Mouse (Mus musculus) hindbrain, embryonic 14.5 days (tissue): ENCODE results near the gene Clybl. TPM values are rescaled to one million over a fixed set of nuclear protein-coding genes. Genes with fewer than 3 reads are reported as not detected.

ENCODE experiments used
- ATAC-seq: fragments of 200-750 bp; cut with Nextera tagmentation; 2 replicates; pipeline ENCODE4 v1.8.0; 2017; ENCODE audit warnings: moderate number of reproducible peaks, mild to moderate bottlenecking, moderate TSS enrichment, moderate library complexity; ENCODE audit not compliant: low FRiP score
- DNase-seq: peaks from one replicate; pipeline ENCODE4 v3.0.0-alpha.2; 2015; ENCODE audit warnings: low spot score
- H3K27ac ChIP-seq: fragments of 300-500 bp; sonication (generic); 2 replicates; pipeline ENCODE4 v1.5.1; 2014; ENCODE audit warnings: mild to moderate bottlenecking, moderate library complexity
- H3K27me3 ChIP-seq: fragments of 300-500 bp; sonication (generic); 2 replicates; pipeline ENCODE4 v1.6.1; 2014; ENCODE audit warnings: mild to moderate bottlenecking, low read length, mixed read lengths; ENCODE audit not compliant: control insufficient read depth, insufficient read depth
- H3K36me3 ChIP-seq: fragments of 300-500 bp; sonication (generic); replicated peaks from 2 replicates; pipeline ENCODE4 v1.6.1; 2014; ENCODE audit not compliant: control insufficient read depth, insufficient read depth
- H3K4me1 ChIP-seq: fragments of 300-500 bp; sonication (generic); replicated peaks from 2 replicates; pipeline ENCODE4 v1.6.1; 2014; ENCODE audit warnings: antibody characterized with exemption, low read length, mixed read lengths; ENCODE audit not compliant: control insufficient read depth, insufficient read depth
- H3K4me2 ChIP-seq: fragments of 300-500 bp; sonication (generic); replicated peaks from 2 replicates; pipeline ENCODE4 v1.6.1; 2014; ENCODE audit warnings: mild to moderate bottlenecking, moderate library complexity
- H3K4me3 ChIP-seq: fragments of 300-500 bp; sonication (generic); replicated peaks from 2 replicates; pipeline ENCODE4 v1.5.1; 2014; ENCODE audit warnings: mild to moderate bottlenecking, low read length
- H3K9ac ChIP-seq: fragments of 300-500 bp; sonication (generic); 2 replicates; pipeline ENCODE4 v1.6.1; 2014
- H3K9me3 ChIP-seq: fragments of 300-500 bp; sonication (generic); 2 replicates; pipeline ENCODE4 v1.6.1; 2016; ENCODE audit warnings: low read length; ENCODE audit not compliant: control insufficient read depth
- WGBS: fragments of 180-500 bp; shearing (Covaris S2); extraction: QIAGEN DNeasy Blood & Tissue Kit; methylation state at CpG from one replicate; pipeline ENCODE4 v1.1.7; 2014; 5-methylcytosine and 5-hydroxymethylcytosine counted together
- polyA plus RNA-seq: library from polyadenylated mRNA; unstranded; fragments of >200 nt; fragmentation: Nextera tagmentation; extraction: Ambion mirVana; gene quantifications from 2 replicates; pipeline ENCODE4 v1.2.1, GENCODE M21; 2014

The Clybl gene
- polyA plus RNA-seq, 1 experiment from 2014 or later, result 16.3 TPM

DNA sequence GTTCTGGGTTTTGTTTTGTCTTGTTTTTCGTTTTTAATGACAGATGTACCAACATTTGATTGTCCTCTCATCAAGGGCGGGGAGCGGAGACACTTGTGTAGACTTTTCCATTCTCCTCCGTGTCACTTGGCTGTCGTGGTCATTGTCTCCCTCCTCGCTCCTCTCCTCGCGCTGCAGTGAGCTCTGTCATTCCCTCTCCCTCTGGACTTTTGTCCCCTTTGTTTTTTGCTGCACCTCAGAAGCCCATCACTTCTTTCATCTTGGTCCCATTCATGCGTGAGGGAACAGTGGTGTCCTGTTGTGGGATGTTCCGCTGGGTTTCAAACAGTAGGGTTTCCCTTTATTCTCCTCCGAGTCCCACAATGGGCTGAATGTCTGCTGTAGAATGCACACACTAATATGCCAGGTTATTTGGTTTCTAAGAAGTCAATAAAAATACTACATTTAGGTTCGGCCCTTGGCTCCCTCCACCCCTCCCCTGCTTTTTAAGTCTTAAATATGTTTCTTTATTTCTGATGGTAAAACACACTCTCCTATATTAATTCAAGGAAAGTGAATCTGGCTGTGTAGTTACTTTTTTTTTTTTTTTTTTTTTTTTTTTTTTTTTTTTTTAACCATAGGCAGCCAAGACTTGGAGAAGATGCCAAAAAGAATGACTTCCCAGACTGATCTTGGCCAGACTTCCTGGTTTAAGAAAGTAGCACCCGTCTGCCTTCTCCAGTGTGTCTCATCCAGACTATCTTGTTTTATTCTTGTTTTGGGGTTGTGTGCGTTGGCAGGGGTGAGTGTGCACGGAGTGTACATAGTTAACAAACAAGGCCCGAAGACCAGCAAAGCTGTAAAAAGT lies 98.2 kb downstream of the Clybl start:
- Histone ChIP-seq H3K36me3 (no peaks in the 10 kb centered on the region), H3K4me1 (peaks cover 7% of the 10 kb centered on the region; the same call in 1 of the 2 replicates), H3K4me3 (no peak overlapping the region), H3K9me3 (no peaks in the 10 kb centered on the region), H3K9ac (no peak overlapping the region), H3K27ac (peak overlapping the region; percentile 38), H3K27me3 (peaks cover 70% of the 10 kb centered on the region), H3K4me2 (peak overlapping the region; percentile 25; the same call in 1 of the 2 replicates)
- WGBS, result 17% methylated on average over 16 of the region's 16 CpGs
- DNase-seq (no peak), ATAC-seq (no peak)

GRCm38 (mm10) chr14:122280309-122281071 lies 99.0 kb downstream of the Clybl start:
- Histone ChIP-seq H3K4me1 (peaks cover 7% of the 10 kb centered on the region; the same call in 1 of the 2 replicates), H3K4me3 (no peak overlapping the region), H3K4me2 (peak overlapping the region; percentile 25), H3K27ac (peak overlapping the region; percentile 38), H3K27me3 (peaks cover 69% of the 10 kb centered on the region), H3K36me3 (no peaks in the 10 kb centered on the region), H3K9ac (no peak overlapping the region), H3K9me3 (no peaks in the 10 kb centered on the region)
- no peak for DNase-seq
- no peak for ATAC-seq
- WGBS, result 8% methylated on average over 21 of the region's 21 CpGs

DNA sequence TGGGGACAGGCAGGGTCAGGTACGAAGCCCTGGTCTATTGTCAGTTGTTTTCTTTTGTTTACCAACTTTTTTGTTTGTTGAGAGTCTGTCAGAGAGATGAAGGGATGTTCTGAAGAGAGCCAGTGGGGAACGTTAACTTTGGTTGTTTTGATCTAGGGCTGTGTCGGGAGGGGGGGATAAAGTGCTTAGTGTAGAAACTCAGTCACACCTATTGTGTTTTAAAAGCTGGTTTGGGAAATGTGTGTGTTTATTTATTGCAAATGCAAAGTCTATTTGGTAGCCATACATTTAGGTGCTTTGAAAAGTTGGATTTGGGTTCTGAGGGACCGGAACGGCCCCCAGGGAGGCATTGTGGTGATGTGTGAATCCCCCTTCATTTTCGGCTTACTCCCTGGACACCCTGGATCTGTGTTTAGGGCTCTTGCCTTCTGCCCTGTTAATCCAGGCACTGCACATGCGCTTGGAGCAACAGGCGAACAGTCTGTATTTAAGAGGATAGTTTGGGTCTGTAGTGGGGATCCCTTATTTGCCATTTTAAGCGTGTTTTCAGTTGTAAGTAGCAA lies 99.6 kb downstream of the Clybl start:
- WGBS, result 16% methylated on average over 9 of the region's 9 CpGs
- Histone ChIP-seq H3K4me2 (peak overlapping the region; percentile 25), H3K4me3 (no peak overlapping the region), H3K4me1 (peaks cover 7% of the 10 kb centered on the region; the same call in 1 of the 2 replicates), H3K27ac (peak overlapping the region; percentile 38; the same call in 1 of the 2 replicates), H3K9me3 (no peaks in the 10 kb centered on the region), H3K36me3 (no peaks in the 10 kb centered on the region), H3K9ac (no peak overlapping the region), H3K27me3 (peaks cover 69% of the 10 kb centered on the region)
- DNase-seq, result no peak
- ATAC-seq, result no peak

DNA sequence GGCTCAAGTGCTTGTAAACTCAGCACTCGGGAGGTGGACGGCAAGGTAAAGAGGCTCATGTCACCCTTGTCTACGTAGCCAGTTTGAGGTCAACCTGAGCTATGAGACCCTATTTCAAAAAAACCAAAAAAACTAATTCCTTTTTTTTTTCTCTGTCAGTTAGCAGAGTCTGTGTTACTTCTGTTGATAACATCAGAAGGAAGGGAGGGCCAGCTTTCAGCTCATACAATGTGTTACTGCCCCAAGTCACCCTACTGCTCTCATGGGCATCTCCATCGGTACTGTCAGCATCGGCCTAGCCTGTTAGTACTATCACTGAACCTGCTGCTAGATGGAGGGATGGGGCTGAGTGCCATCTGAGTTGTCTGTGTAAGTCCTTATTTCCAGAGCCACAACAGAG lies 102.5 kb downstream of the Clybl start:
- ATAC-seq, result no peak
- Histone ChIP-seq H3K36me3 (no peaks in the 10 kb centered on the region), H3K9me3 (no peaks in the 10 kb centered on the region), H3K27me3 (peaks cover 58% of the 10 kb centered on the region), H3K4me3 (no peak overlapping the region), H3K4me2 (no peak overlapping the region), H3K27ac (no peak overlapping the region), H3K4me1 (peaks cover 7% of the 10 kb centered on the region; the same call in 1 of the 2 replicates), H3K9ac (no peak overlapping the region)
- no peak for DNase-seq
- 96% methylated on average over 5 of the region's 5 CpGs for WGBS

- H3K4me1 ChIP-seq, result no peaks in the 10 kb centered on the region
- no peak overlapping the region for H3K27ac ChIP-seq
- H3K27me3 ChIP-seq, result 0 out of 2 replicates have a peak, but pooled peaks cover 3% of the 10 kb centered on the region
- no peak overlapping the region for H3K9ac ChIP-seq
- H3K4me3 ChIP-seq, result no peak overlapping the region
- no peak for DNase-seq
- WGBS, result 45% methylated on average over 4 of the region's 4 CpGs
- no peak for ATAC-seq
- H3K9me3 ChIP-seq, result no peaks in the 10 kb centered on the region
- no peak overlapping the region for H3K4me2 ChIP-seq
- H3K36me3 ChIP-seq, result no peaks in the 10 kb centered on the region
These were observed 114.9 kb downstream of the Clybl start for GRCm38 (mm10) chr14:122296399-122296798.

GRCm38 (mm10) chr14:122296864-122297263 lies 115.4 kb downstream of the Clybl start:
- no peak overlapping the region for H3K4me3 ChIP-seq
- no peaks in the 10 kb centered on the region for H3K36me3 ChIP-seq
- H3K9me3 ChIP-seq, result no peaks in the 10 kb centered on the region
- WGBS, result 49% methylated on average over 2 of the region's 2 CpGs
- no peak overlapping the region for H3K27ac ChIP-seq
- ATAC-seq (no peak), DNase-seq (no peak)
- no peaks in the 10 kb centered on the region for H3K4me1 ChIP-seq
- H3K4me2 ChIP-seq, result no peak overlapping the region
- no peak overlapping the region for H3K9ac ChIP-seq
- 0 out of 2 replicates have a peak, but pooled peaks cover 3% of the 10 kb centered on the region for H3K27me3 ChIP-seq

- WGBS, result 48% methylated on average over 11 of the region's 11 CpGs
- DNase-seq, result no peak
- no peak overlapping the region for H3K9ac ChIP-seq
These were observed 116.0 kb downstream of the Clybl start for GRCm38 (mm10) chr14:122297386-122298109.

DNA sequence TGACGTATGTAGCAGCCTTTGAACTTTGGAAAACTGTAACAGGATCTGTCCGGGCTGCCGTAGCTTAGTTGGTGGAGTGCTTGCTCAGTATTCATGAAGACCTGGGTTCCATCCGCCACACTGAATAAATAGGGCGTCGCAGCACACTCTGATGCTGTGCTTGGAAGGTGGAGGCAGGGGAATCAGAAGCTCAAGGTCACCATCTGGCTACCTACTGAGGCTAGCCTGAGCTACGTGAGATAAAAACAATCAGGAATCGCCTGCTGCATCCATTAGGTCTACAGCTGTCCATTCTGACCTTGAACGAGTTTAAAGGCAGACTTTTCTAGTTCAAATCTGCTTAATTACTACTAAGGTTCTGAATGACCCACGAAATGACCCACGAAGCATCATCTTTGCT lies 118.8 kb downstream of the Clybl start:
- H3K4me3 ChIP-seq, result no peak overlapping the region
- H3K4me1 ChIP-seq, result 0 out of 2 replicates have a peak, but pooled peaks cover 4% of the 10 kb centered on the region
- no peak overlapping the region for H3K27ac ChIP-seq
- no peaks in the 10 kb centered on the region for H3K27me3 ChIP-seq
- H3K9ac ChIP-seq, result no peak overlapping the region
- no peaks in the 10 kb centered on the region for H3K36me3 ChIP-seq
- no peaks in the 10 kb centered on the region for H3K9me3 ChIP-seq
- DNase-seq (no peak), ATAC-seq (no peak)
- H3K4me2 ChIP-seq, result no peak overlapping the region
- WGBS, result 85% methylated on average over 11 of the region's 11 CpGs

More at GRCm38 (mm10) chr14:122297386-122298109, 116.0 kb downstream of the Clybl start:
- H3K4me2 ChIP-seq, result no peak overlapping the region
- no peak for ATAC-seq
- H3K27me3 ChIP-seq, result 0 out of 2 replicates have a peak, but pooled peaks cover 3% of the 10 kb centered on the region
- H3K9me3 ChIP-seq, result no peaks in the 10 kb centered on the region
- H3K4me3 ChIP-seq, result no peak overlapping the region
- no peaks in the 10 kb centered on the region for H3K36me3 ChIP-seq
- H3K27ac ChIP-seq, result no peak overlapping the region
- no peaks in the 10 kb centered on the region for H3K4me1 ChIP-seq
